Mouse (Mus musculus): ENCODE results near the gene Hdgfl2.

DNA sequence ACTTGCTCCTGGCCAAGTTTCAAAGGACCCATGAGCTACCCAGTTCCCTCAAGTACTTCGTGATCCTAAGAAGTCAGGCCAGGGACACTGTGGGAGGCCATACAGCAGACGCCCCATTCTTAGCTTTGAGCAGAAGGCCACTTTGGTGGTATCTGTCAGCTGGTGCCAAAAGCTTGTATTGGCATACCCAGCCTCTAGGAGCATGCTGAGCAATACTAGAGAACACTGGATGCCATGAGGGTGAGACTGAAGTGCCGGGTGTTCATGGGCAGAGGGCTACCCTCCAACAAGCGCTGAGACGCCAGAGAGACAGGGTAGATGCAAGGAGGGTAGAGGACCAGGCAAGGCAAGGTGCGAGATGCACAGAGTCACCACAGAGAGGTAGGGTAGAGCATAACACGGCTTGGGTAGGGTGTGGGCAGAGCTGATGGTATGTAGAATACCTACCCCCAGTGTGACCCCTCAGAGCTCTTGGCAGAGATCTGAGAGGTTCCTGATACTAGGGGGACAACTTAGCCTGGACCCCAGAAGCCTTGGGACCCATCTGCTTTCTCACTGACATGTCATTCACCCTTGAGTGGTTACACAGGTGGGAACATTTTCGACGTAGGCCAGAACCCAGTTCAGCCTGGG is 49.1 kb upstream of the Hdgfl2 start:
- TF ChIP-seq MYC (IDR thresholded peaks at IDR 0.05; ENCODE audit: low read depth, low read length) (no peak), POLR2A (IDR thresholded peaks at IDR 0.05; ENCODE audit: low read depth, low read length) (no peak), CTCF (conservative IDR thresholded peaks at IDR 0.05 in 1 of 2, IDR thresholded peaks at IDR 0.05 in 1 of 2; ENCODE audit: low read depth in 2 of 2, low read length in 2 of 2) (no peak), NRF1 (IDR thresholded peaks at IDR 0.05; ENCODE audit: low read depth, low read length) (no peak)
